Mouse (Mus musculus) thymus, adult 2 months (tissue): Measurements from ENCODE around the gene Emc1. TPM values are rescaled to one million over a fixed set of nuclear protein-coding genes. Genes with fewer than 3 reads are reported as not detected.
"Not testable (repeated sequence)": the region's sequence is repeated elsewhere in the genome, so short reads cannot be mapped to it uniquely, and the experiment has no call there.

ENCODE experiments used
- DNase-seq: peaks from one replicate; pipeline ENCODE4 v3.0.0; 2021
- H3K27ac ChIP-seq: fragments of 200-500 bp; 2 replicates; pipeline ENCODE4 v1.5.1; 2012; ENCODE audit warnings: low read length, control low read depth; ENCODE audit not compliant: control insufficient read depth, insufficient read depth
- H3K27me3 ChIP-seq: fragments of 200-500 bp; 2 replicates; pipeline ENCODE4 v1.6.1; 2012; ENCODE audit warnings: mild to moderate bottlenecking, low read length, moderate library complexity, mixed read lengths; ENCODE audit not compliant: control insufficient read depth, insufficient read depth
- H3K36me3 ChIP-seq: fragments of 200-500 bp; 2 replicates; pipeline ENCODE4 v1.6.1; 2012; ENCODE audit warnings: mild to moderate bottlenecking, low read length, moderate library complexity; ENCODE audit not compliant: control insufficient read depth, insufficient read depth
- H3K4me1 ChIP-seq: fragments of 200-500 bp; replicated peaks from 2 replicates; pipeline ENCODE4 v1.6.1; 2012; ENCODE audit warnings: low read length; ENCODE audit not compliant: control insufficient read depth, insufficient read depth
- H3K4me3 ChIP-seq: fragments of 200-500 bp; 2 replicates; pipeline ENCODE4 v1.5.1; 2012; ENCODE audit warnings: mild to moderate bottlenecking, low read length, control low read depth, moderate library complexity; ENCODE audit not compliant: control insufficient read depth, insufficient read depth
- CTCF ChIP-seq: fragments of 200-500 bp; IDR thresholded peaks from 2 replicates; pipeline ENCODE4 v1.5.1; 2012; ENCODE audit warnings: mild to moderate bottlenecking, control low read depth, low read length, moderate library complexity, borderline replicate concordance; ENCODE audit not compliant: control insufficient read depth, poor library complexity, insufficient read depth; ENCODE audit errors: extremely low read depth
- POLR2A ChIP-seq: fragments of 200-500 bp; IDR thresholded peaks from 2 replicates; pipeline ENCODE4 v1.6.1; 2012; ENCODE audit warnings: mild to moderate bottlenecking, low read length, control low read depth, moderate library complexity; ENCODE audit not compliant: control insufficient read depth, poor library complexity, insufficient read depth; ENCODE audit errors: extremely low read depth
- WGBS: fragments of 180-500 bp; shearing (Covaris S2); methylation state at CpG from one replicate; pipeline ENCODE4 v1.1.7; 2018; 5-methylcytosine and 5-hydroxymethylcytosine counted together
- polyA plus RNA-seq: library from polyadenylated mRNA; depleted of rRNA; stranded (reverse); fragments of >200 nt; gene quantifications from 2 replicates; pipeline ENCODE4 v1.2.3, GENCODE M21; 2012

Gene Emc1
- polyA plus RNA-seq, 1 experiment = 34.2 TPM

DNA sequence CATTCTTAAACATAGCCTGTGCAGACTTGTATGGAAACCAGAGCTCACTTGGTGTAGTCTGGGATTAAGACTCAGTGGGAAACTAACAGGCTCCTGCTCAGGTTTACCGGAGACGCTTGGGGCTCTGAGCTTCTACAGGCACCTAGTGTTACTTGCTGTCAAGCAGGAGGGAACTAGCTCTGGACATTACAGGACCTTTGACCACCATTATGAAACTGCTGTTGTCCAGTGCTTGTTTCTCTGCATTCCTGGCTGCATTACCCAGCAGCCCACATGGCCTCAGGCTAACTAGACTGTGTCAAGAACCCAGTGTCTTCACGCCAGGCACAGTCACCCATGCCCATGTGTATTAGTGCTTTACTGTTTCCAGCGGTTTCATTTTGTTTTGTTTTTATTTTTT, 20.7 kb downstream of the Emc1 start:
- no peak for TF ChIP-seq CTCF
- no peak for TF ChIP-seq POLR2A
- no peaks in the 10 kb centered on the region for H3K27me3 ChIP-seq
- 97% methylated on average over 4 of the region's 4 CpGs for WGBS
- H3K4me1 ChIP-seq = no peaks in the 10 kb centered on the region
- DNase-seq = no peak
- H3K4me3 ChIP-seq = no peak overlapping the region
- H3K27ac ChIP-seq = no peak overlapping the region
- peaks cover 36% of the 10 kb centered on the region for H3K36me3 ChIP-seq

DNA sequence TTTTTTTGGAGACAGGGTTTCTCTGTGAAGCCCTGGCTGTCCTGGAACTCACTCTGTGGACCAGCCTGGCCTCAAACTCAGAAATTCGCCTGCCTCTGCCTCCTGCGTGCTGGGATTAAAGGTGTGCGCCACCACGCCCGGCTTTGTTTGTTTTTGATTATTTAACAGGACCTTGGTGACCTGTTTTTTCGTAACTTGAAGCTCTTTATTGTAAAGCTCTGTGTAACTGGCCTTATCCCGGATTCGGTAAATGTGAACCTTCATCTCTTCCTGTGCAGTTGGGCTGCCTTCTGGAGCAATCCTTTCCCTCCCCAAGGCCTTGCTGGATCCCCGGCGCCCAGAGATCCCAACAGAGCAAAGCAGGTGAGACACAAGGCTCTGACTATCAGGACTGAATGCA, 21.1 kb downstream of the Emc1 start:
- WGBS = 96% methylated on average over 10 of the region's 10 CpGs

DNA sequence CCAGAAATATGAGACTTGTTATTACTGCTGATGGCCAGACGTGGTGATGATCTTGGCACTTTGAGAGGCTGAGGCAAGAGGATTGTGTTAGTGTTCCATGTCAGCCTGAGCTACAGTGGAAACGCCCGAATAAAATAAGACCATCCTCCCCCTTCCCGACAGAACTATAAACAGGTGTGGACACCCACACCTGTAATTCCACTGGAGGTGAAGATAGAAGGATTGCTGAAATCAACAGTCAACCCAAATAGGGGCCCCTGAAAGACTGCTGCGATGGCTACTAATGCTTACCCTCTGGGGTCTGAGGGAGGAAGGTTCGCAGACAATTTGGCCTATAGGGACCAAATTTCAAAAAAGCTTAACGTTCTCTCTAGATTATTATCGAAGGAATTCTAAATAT, 27.3 kb downstream of the Emc1 start:
- H3K27ac ChIP-seq = no peak overlapping the region
- H3K36me3 ChIP-seq = peaks cover 3% of the 10 kb centered on the region; the same call in 1 of the 2 replicates
- peak overlapping the region; percentile 73 for H3K4me3 ChIP-seq
- DNase-seq = peak; percentile 2
- 15% methylated on average over 8 of the region's 8 CpGs for WGBS
- peaks cover 11% of the 10 kb centered on the region for H3K4me1 ChIP-seq
- TF ChIP-seq CTCF (no peak), POLR2A (no peak)
- no peaks in the 10 kb centered on the region for H3K27me3 ChIP-seq

More for the DNA sequence above, 21.1 kb downstream of the Emc1 start:
- H3K27me3 ChIP-seq = no peaks in the 10 kb centered on the region
- no peak overlapping the region for H3K27ac ChIP-seq
- DNase-seq = no peak
- TF ChIP-seq CTCF (no peak), POLR2A (no peak)
- no peak overlapping the region for H3K4me3 ChIP-seq
- no peaks in the 10 kb centered on the region for H3K4me1 ChIP-seq
- peaks cover 32% of the 10 kb centered on the region for H3K36me3 ChIP-seq

DNA sequence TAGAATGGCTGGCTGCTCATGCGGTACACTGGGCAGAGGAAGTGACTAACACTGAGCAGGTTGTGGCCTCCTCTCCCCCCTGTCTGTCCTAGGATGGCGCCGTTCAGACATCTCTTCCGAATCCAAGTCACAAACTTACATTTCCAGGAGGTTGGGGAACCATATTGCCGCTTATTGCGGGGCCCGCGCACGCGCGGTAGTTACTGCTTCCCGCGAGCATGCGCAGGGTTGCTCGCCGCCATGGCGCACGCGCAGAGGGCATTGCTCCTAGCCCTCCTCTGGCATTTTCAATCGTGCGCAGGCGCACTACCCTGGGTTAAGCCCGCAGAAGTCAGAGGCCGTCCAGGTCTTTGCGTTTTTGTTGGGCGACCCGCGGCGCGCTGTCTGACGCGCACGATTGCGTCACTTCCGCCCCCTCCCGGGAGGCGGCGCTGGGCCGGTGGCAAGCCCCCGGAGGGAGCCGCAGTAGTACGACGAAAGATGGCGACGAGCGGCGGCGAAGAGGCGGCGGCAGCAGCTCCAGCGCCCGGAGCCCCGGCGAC, 27.9 kb downstream of the Emc1 start:
- H3K36me3 ChIP-seq = peaks cover 3% of the 10 kb centered on the region; the same call in 1 of the 2 replicates
- H3K4me1 ChIP-seq = peaks cover 11% of the 10 kb centered on the region
- TF ChIP-seq POLR2A = peak; percentile 83
- TF ChIP-seq CTCF = peak; percentile 42; the same call in 1 of the 2 replicates
- H3K27ac ChIP-seq = peak overlapping the region; percentile 32; the same call in 1 of the 2 replicates
- H3K4me3 ChIP-seq = peak overlapping the region; percentile 73
- WGBS = under 1% methylated on average over 54 of the region's 54 CpGs
- no peaks in the 10 kb centered on the region for H3K27me3 ChIP-seq
- peak; percentile 100 for DNase-seq

- peaks cover 11% of the 10 kb centered on the region for H3K4me1 ChIP-seq
- H3K36me3 ChIP-seq = no peaks in the 10 kb centered on the region
- no peak overlapping the region for H3K27ac ChIP-seq
- under 1% methylated on average over 44 of the region's 44 CpGs for WGBS
- peak overlapping the region; percentile 67 for H3K4me3 ChIP-seq
- TF ChIP-seq POLR2A (no peak), CTCF (no peak)
- H3K27me3 ChIP-seq = no peaks in the 10 kb centered on the region
- DNase-seq = no peak
Measured at GRCm38 (mm10) chr4:139380775-139381451, 28.5 kb downstream of the Emc1 start.

- 6% methylated on average over 4 of the region's 4 CpGs for WGBS
- H3K27ac ChIP-seq = no peak overlapping the region
- no peak overlapping the region for H3K4me3 ChIP-seq
- no peaks in the 10 kb centered on the region for H3K27me3 ChIP-seq
- H3K36me3 ChIP-seq = no peaks in the 10 kb centered on the region
- TF ChIP-seq CTCF (no peak), POLR2A (no peak)
- peaks cover 11% of the 10 kb centered on the region for H3K4me1 ChIP-seq
- no peak for DNase-seq
Measured at GRCm38 (mm10) chr4:139381452-139381845, 29.1 kb downstream of the Emc1 start.

GRCm38 (mm10) chr4:139382231-139382630, 29.8 kb downstream of the Emc1 start:
- TF ChIP-seq CTCF (no peak), POLR2A (no peak)
- no peak overlapping the region for H3K4me3 ChIP-seq
- DNase-seq = no peak
- no peak overlapping the region for H3K27ac ChIP-seq
- H3K36me3 ChIP-seq = no peaks in the 10 kb centered on the region
- H3K4me1 ChIP-seq = peaks cover 11% of the 10 kb centered on the region
- WGBS = 28% methylated on average over 7 of the region's 7 CpGs
- H3K27me3 ChIP-seq = no peaks in the 10 kb centered on the region

GRCm38 (mm10) chr4:139385841-139386240, 33.5 kb downstream of the Emc1 start:
- not testable (repeated sequence) for H3K4me3 ChIP-seq, H3K27me3 ChIP-seq, H3K27ac ChIP-seq, DNase-seq, H3K4me1 ChIP-seq
- H3K36me3 ChIP-seq = peaks cover 12% of the 10 kb centered on the region
- WGBS = 96% methylated on average over 5 of the region's 5 CpGs
